Mouse (Mus musculus) retina, postnatal 7 days (tissue): ENCODE results near the gene Tmeff2.

ENCODE experiments used
- DNase-seq: peaks from one replicate; pipeline ENCODE4 v3.0.0-alpha.2; 2012; ENCODE audit warnings: low read depth, low spot score

The Tmeff2 gene

GRCm38 (mm10) chr1:51199088-51199830, 298.8 kb downstream of the Tmeff2 start:
- no peak for DNase-seq

GRCm38 (mm10) chr1:51199954-51200353, 299.5 kb downstream of the Tmeff2 start:
- no peak for DNase-seq

GRCm38 (mm10) chr1:51215631-51216030, 315.2 kb downstream of the Tmeff2 start:
- DNase-seq: no peak

GRCm38 (mm10) chr1:51216292-51217050, 316.0 kb downstream of the Tmeff2 start:
- no peak for DNase-seq

GRCm38 (mm10) chr1:51217227-51217626, 316.8 kb downstream of the Tmeff2 start:
- DNase-seq: no peak

- no peak for DNase-seq
Observed at GRCm38 (mm10) chr1:51225156-51225555, 324.7 kb downstream of the Tmeff2 start.
